Mouse (Mus musculus) cortical plate, adult 2 months (tissue): ENCODE measurements around the gene 9330182L06Rik. TPM values are rescaled to one million over a fixed set of nuclear protein-coding genes. Genes with fewer than 3 reads are reported as not detected.

Source experiments
- H3K27ac ChIP-seq: fragments of 200-500 bp; 2 replicates; pipeline ENCODE4 v1.5.1; 2012; ENCODE audit warnings: low read length, control low read depth, inconsistent platforms; ENCODE audit not compliant: insufficient read depth
- H3K4me1 ChIP-seq: fragments of 200-500 bp; 2 replicates; pipeline ENCODE4 v1.6.1; 2011; ENCODE audit warnings: low read length; ENCODE audit not compliant: control insufficient read depth, insufficient read depth
- H3K4me3 ChIP-seq: fragments of 200-500 bp; 2 replicates; pipeline ENCODE4 v1.5.1; 2011; ENCODE audit warnings: mild to moderate bottlenecking, low read length, control low read depth; ENCODE audit not compliant: insufficient read depth
- CTCF ChIP-seq: fragments of 200-500 bp; IDR thresholded peaks from 2 replicates; pipeline ENCODE4 v1.5.1; 2011; ENCODE audit warnings: mild to moderate bottlenecking, control low read depth, low read length; ENCODE audit not compliant: insufficient read depth; ENCODE audit errors: extremely low read depth
- POLR2A ChIP-seq: fragments of 200-500 bp; IDR thresholded peaks from 2 replicates; pipeline ENCODE4 v1.6.1; 2011; ENCODE audit warnings: mild to moderate bottlenecking, low read length, control low read depth; ENCODE audit not compliant: insufficient read depth; ENCODE audit errors: extremely low read depth
- polyA plus RNA-seq: library from polyadenylated mRNA; depleted of rRNA; stranded (reverse); fragments of >200 nt; gene quantifications from 2 replicates; pipeline ENCODE4 v1.2.3, GENCODE M21; 2012

The 9330182L06Rik gene
- polyA plus RNA-seq, 1 experiment: 21.3 TPM

DNA sequence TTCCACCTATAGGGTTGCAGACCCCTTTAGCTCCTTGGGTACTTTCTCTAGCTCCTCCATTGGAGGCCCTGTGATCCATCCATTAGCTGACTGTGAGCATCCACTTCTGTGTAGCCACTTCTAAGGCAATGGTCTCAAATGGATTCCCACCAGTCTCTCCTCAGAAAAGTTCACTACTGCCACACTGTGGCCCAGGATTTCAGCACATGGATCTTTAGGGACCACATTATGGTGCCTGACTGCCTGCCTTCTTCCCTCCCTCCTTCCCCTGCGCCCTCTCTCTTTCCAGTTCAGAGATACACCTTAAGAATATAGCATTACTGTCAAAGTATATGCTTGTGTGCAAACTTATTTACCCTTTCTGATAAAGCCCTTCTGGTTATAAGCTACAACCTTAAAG, 154.0 kb downstream of the 9330182L06Rik start:
- Histone ChIP-seq H3K4me1 (no peaks in the 10 kb centered on the region), H3K27ac (no peak overlapping the region), H3K4me3 (no peak overlapping the region)
- TF ChIP-seq POLR2A (no peak), CTCF (peak; percentile 38; the same call in 1 of the 2 replicates)

DNA sequence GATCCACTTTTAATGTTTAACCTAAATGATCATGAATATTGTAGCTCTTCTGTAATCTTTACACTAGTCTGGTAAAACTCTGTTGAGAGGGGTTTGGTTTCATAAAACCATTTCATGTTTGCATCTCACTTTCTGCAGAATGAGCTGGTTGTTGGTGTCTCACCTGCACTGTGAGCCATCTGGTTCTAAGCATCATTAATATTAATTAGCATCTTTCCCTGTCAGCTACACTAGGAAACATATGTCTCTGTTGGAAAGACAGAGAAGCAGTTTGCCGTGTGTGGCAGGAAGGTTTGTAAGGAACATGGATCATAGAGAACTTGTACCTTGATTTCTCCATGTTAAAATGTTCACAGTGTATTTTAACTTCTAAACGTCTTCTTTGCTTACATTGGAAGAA, 158.5 kb downstream of the 9330182L06Rik start:
- TF ChIP-seq POLR2A (no peak), CTCF (no peak)
- Histone ChIP-seq H3K4me3 (no peak overlapping the region), H3K4me1 (no peaks in the 10 kb centered on the region), H3K27ac (no peak overlapping the region)

DNA sequence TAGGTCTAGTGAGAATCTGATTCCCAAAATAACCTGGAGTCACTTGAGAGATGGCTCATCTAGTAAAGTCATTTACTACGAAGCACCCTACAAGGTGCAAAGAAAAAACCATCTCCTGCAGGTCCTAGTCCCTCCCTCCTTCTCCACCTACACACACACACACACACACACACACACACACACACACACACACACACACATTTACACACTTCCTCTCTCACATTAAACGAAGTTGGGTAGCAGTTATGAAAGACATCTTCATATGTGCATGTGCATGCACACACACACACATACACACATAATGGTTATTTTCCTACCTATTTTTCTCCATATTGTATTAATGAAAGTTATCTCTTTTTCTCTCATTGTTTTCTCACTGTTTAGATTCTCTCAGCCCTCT, 161.2 kb downstream of the 9330182L06Rik start:
- TF ChIP-seq POLR2A: no peak
- no peak for TF ChIP-seq CTCF
- no peaks in the 10 kb centered on the region for H3K4me1 ChIP-seq
- no peak overlapping the region for H3K27ac ChIP-seq
- H3K4me3 ChIP-seq: no peak overlapping the region

DNA sequence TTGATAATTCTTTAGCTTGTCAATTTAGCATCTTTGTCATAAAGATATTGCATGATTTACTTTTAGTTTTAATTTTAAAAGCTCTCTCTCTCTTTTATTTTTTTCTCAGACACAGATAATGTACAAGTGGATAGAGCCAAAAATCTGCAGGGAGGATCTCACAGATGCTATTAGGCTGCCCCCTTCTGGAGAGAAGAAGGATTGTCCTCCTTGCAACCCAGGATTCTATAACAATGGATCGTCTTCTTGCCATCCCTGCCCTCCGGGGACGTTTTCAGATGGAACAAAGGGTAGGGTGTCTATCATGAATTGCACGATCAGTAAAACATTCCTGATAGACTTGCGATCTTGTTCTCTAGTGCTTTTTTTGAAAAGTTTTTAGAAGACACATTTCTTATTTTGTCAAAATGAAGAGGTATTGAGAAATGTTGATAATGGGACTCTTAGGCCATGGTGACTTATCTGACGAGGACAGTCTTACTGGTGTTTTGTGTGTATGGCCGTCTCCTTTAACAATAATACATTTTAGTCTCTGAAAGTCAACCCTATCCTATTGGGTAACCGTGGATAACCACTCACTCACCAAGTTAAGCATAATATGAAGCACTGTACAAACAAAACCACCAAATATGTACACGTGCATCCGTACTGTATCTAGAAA, 161.8 kb downstream of the 9330182L06Rik start:
- Histone ChIP-seq H3K4me3 (no peak overlapping the region), H3K27ac (no peak overlapping the region), H3K4me1 (no peaks in the 10 kb centered on the region)
- TF ChIP-seq CTCF (peak; percentile 64; the same call in 1 of the 2 replicates), POLR2A (no peak)

DNA sequence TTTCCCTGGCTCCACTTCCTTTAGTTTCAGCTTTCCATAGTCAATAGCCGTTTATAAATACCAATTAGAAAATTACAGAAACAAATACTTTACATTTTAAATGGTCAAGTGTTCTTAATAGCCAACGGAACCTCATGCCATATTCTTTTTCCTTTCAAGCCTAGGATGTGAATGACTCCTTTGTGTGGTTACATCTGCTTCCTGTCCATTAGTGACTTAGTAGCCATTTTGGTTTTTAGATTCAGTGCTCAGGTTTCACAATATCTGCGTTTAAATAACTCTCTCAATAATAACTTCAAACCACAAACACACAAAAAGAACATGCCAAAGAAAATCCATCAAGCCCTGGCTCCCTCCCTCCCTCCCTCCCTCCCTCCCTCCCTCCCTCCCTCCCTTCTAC, 162.8 kb downstream of the 9330182L06Rik start:
- no peak for TF ChIP-seq POLR2A
- TF ChIP-seq CTCF: no peak
- no peaks in the 10 kb centered on the region for H3K4me1 ChIP-seq
- no peak overlapping the region for H3K4me3 ChIP-seq
- no peak overlapping the region for H3K27ac ChIP-seq

DNA sequence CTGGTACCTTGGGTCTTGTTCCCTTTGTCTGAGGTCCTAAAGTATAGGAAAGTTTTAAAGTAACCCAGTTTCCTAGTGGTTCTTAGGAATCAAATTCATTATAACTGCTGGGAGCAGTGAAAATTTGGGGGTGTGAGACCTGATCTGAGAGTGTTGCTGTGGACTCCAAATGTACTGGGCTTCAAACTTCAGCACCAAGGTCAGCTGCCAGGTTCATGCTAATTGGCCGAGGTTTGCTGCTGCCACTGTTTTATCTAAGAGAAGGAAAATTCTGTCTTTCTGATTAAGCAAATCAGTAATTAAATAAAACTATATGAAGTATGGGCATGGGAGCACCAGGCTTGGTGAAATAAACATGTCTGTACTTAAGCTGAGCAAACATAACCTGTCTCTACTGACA, 180.2 kb downstream of the 9330182L06Rik start:
- Histone ChIP-seq H3K27ac (no peak overlapping the region), H3K4me1 (no peaks in the 10 kb centered on the region; the same call in 1 of the 2 replicates), H3K4me3 (no peak overlapping the region)
- TF ChIP-seq POLR2A: no peak
- no peak for TF ChIP-seq CTCF

DNA sequence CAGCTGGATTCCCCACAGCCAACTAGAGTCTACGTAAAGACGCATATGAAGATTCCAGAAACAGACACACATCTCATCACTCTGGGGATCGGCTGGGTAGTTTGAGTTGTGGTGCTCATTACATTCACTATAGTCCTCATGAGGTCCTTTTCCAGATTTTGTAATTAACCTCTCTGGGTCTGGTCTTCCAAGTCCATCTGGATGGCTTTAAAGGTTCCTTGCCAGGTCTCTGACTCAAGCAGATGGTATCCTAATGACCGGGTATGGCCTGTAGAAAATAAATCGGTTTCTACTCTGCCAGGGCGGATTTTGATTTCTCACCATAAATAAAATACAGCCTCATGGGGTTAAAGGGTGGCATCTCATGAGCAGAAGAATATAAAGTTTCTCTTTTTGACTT, 183.0 kb downstream of the 9330182L06Rik start:
- TF ChIP-seq CTCF (no peak), POLR2A (no peak)
- H3K4me1 ChIP-seq: no peaks in the 10 kb centered on the region; the same call in 1 of the 2 replicates
- H3K4me3 ChIP-seq: no peak overlapping the region
- no peak overlapping the region for H3K27ac ChIP-seq

DNA sequence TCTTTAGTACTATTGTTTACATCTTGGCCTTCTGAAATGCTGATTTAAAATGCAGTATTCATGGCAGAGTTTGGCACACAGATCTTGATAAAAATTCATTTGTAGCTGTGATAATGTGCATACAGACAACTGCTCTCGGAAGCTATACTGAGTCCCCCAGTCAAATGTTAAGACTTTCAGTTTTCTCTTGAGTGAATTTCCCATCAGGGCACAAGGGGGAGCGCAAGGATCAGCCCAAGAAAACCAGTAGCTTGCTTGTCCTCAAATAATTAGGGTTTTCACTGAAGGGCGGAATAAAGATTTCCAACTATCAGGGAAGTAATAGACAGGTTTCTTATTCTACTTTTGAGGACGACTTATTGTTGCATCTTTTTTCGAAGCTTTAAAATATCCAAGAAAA, 183.7 kb downstream of the 9330182L06Rik start:
- H3K4me1 ChIP-seq: no peaks in the 10 kb centered on the region; the same call in 1 of the 2 replicates
- no peak overlapping the region for H3K27ac ChIP-seq
- TF ChIP-seq POLR2A: no peak
- peak; percentile 68 for TF ChIP-seq CTCF
- H3K4me3 ChIP-seq: no peak overlapping the region

DNA sequence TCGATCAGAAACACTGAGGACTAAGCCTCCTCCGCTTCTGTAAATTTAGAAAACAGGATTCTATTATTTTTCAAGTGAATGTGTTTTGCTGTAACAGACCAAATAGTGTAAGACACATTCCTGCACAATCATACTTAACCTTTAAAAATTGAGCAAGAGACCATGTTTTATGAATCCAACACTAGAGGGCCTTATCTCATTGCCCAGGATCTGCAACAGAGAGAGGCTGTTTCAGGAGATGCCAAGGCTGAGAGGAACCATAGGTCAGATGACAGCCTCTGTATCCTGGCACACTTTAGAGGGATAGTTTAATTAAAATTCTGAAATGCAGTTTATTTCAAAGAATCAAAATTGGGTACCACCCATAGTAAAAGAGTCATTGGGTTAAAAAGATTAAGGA, 187.4 kb downstream of the 9330182L06Rik start:
- H3K27ac ChIP-seq: no peak overlapping the region

DNA sequence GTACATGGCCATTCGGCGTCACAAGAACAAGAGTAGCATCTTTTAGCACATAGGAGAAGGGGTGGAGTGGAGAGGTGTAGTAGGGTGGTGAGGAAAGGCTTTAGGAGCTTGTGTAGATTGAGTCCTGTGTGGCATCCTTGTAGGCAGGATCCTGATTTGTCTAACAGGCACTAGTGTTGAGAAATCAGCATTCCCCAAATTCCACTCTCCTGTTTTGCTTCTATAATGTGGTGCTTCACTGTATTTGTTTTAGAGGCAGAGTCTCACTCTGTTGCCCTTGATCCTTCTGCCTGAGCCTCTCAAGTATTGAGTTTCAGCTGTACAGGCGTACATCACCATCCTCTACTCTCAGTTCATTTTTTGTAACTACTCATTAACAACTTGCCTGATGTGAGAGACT, 211.7 kb downstream of the 9330182L06Rik start:
- Histone ChIP-seq H3K4me1 (peaks cover 2% of the 10 kb centered on the region; the same call in 1 of the 2 replicates), H3K4me3 (no peak overlapping the region), H3K27ac (no peak overlapping the region)
- TF ChIP-seq CTCF (no peak), POLR2A (no peak)

More for the DNA sequence above, 187.4 kb downstream of the 9330182L06Rik start:
- Histone ChIP-seq H3K4me1 (no peaks in the 10 kb centered on the region), H3K4me3 (no peak overlapping the region)
- TF ChIP-seq CTCF (peak; percentile 43; the same call in 1 of the 2 replicates), POLR2A (no peak)

DNA sequence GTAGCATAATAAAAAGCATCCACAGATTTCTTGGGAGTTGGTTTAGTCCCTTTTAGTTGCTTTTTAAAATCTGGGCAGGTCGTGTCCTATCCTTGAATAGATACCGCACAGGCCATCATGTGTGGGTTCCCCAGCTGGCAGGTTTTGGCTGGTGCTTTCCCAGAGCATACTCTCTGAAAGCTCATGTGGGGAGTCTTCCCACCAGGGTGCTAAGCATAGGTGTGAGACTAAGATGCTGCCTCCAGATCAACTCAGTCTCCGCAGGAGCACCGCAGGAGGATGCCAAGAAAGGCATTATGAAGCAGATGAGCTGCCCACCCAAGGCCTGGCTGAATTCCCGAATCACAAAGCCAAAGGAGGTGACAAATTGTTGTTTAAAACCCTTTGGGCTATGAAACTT, 229.5 kb downstream of the 9330182L06Rik start:
- no peak overlapping the region for H3K27ac ChIP-seq
- H3K4me3 ChIP-seq: no peak overlapping the region
- peaks cover 2% of the 10 kb centered on the region; the same call in 1 of the 2 replicates for H3K4me1 ChIP-seq
- TF ChIP-seq CTCF: no peak
- no peak for TF ChIP-seq POLR2A
